In genomic region chr19:38672015-38672600, GRCm38 (mm10) we compare ENCODE assay signal across 23 mouse cellular contexts.
DNase-seq lines count a peak whose midpoint lies in the region; TF ChIP-seq lines count a peak whose summit lies in the region.
"Had no signal": no experiment of that assay in that cellular context is flagged by ENCODE, and none has a peak within 500 bp of the region (broad histone marks: within the 10 kb centered on the region; RNA-seq: fewer than 3 reads in every experiment).

No protein-coding gene starts in this region.

- no peaks in the 10 kb centered on the region for H3K27me3 ChIP-seq in myocyte (ENCODE audit: control insufficient read depth, insufficient read depth, insufficient read length)
- H3K27me3 ChIP-seq: embryonic facial prominence, embryonic 15.5 days; forebrain, embryonic 12.5 days; forebrain, embryonic 15.5 days; heart, embryonic 13.5 days; hindbrain, embryonic 12.5 days; hindbrain, embryonic 15.5 days had no signal

- H3K79me2 ChIP-seq in myocyte (ENCODE audit: control insufficient read depth, insufficient read depth) = no peaks in the 10 kb centered on the region

- DNase-seq in lung, postnatal 10 days = peak; percentile 5
- no peak for DNase-seq in lung, adult 18-20 months
- DNase-seq in 3134 (ENCODE audit: extremely low read depth, insufficient read length, low spot score) = peak; percentile 19
- DNase-seq in Muller cell, postnatal 12 days (ENCODE audit: inconsistent ontology term) = peak; percentile 52
- no peak for DNase-seq in ovary, adult 18-20 months (ENCODE audit: low spot score)
- DNase-seq: adrenal gland, adult 2 months; adrenal gland, postnatal 14 days; cerebellum, adult 11 months; cerebellum, adult 2 months; cerebellum, adult 9-11 months; cerebellum, postnatal 36 days; embryo, embryonic 11 days; gastrocnemius, postnatal 25 days; heart, adult 2 months; heart, postnatal 14 days had no signal

- no peaks in the 10 kb centered on the region for H3K36me3 ChIP-seq in myocyte (ENCODE audit: control insufficient read depth, insufficient read depth)
- H3K36me3 ChIP-seq: embryonic facial prominence, embryonic 15.5 days; forebrain, embryonic 12.5 days; forebrain, embryonic 15.5 days; heart, embryonic 10.5 days; heart, embryonic 13.5 days; hindbrain, embryonic 12.5 days; hindbrain, embryonic 15.5 days had no signal

- no peak overlapping the region for H3K4me2 ChIP-seq in myocyte (ENCODE audit: low read depth)
- H3K4me2 ChIP-seq: embryonic facial prominence, embryonic 15.5 days; forebrain, embryonic 12.5 days; forebrain, embryonic 15.5 days; heart, embryonic 13.5 days; hindbrain, embryonic 12.5 days; hindbrain, embryonic 15.5 days had no signal

- no peak overlapping the region for H3K4me3 ChIP-seq in myocyte
- H3K4me3 ChIP-seq: embryonic facial prominence, embryonic 15.5 days; forebrain, embryonic 12.5 days; forebrain, embryonic 15.5 days; heart, adult 2 months; heart, embryonic 10.5 days; heart, embryonic 13.5 days; hindbrain, embryonic 12.5 days; hindbrain, embryonic 15.5 days had no signal

- H3ac ChIP-seq in myocyte (ENCODE audit: control insufficient read depth, insufficient read length) = no peak overlapping the region

- TF ChIP-seq POLR2A in myocyte (IDR thresholded peaks at IDR 0.05; ENCODE audit: insufficient read length, low read depth) = no peak

TF ChIP-seq in myocyte, 11 proteins besides CTCF, POLR2A, EP300 and RAD21:
- TF ChIP-seq TCF3 (IDR thresholded peaks at IDR 0.05; ENCODE audit: insufficient read length, low read depth) = no peak
- TF ChIP-seq CEBPB (IDR thresholded peaks at IDR 0.05; ENCODE audit: insufficient read depth, poor library complexity, severe bottlenecking) = 0 out of 2 replicates have a peak, but pooled peaks have one; percentile 25
- TF ChIP-seq SRF (IDR thresholded peaks at IDR 0.05; ENCODE audit: control insufficient read depth, insufficient read length, low read depth) = no peak

Comparison
In these comparisons a context has a peak if more than half of its experiments do, and no peak if none do; other contexts are left out.
1. DNase-seq: peak in lung, postnatal 10 days (single experiment), 3134 (single experiment) and Muller cell, postnatal 12 days (single experiment); none in lung, adult 18-20 months (0 of 2) and ovary, adult 18-20 months (single experiment).